Mouse (Mus musculus) heart, adult 2 months (tissue): ENCODE measurements around the gene Sypl2.

ENCODE experiments used
- CTCF ChIP-seq: fragments of 200-600 bp; IDR thresholded peaks from 2 replicates; pipeline ENCODE4 v1.8.1; 2022; ENCODE audit warnings: antibody characterized with exemption, mild to moderate bottlenecking, moderate library complexity
- EP300 ChIP-seq: fragments of 200-500 bp; IDR thresholded peaks from 2 replicates; pipeline ENCODE4 v1.6.1; 2011; ENCODE audit warnings: low read depth, low read length, control low read depth; ENCODE audit not compliant: insufficient read depth
- POLR2A ChIP-seq: fragments of 200-500 bp; IDR thresholded peaks from 2 replicates; pipeline ENCODE4 v1.6.1; 2011; ENCODE audit warnings: mild to moderate bottlenecking, low read depth, low read length, control low read depth; ENCODE audit not compliant: insufficient read depth

DNA sequence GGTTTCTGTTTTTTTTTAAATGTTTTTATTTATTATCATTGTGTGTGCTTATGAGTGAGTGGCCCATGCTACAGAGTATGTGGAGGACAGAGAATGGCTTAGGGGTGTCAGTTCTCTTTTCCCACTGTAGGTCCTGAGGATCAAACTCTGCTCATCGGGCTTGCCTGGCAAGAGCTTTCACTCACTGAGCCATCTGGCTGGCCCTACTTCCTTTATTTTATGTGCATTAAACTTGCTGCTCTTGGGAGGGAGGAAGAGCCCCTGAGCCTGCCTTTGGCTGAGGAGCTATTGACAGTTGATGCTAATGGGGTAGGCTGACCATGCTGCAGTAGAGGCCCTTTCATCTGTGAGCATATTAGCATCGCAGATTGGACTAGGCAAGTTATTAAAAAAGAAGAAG is 20.4 kb upstream of the Sypl2 start:
- TF ChIP-seq CTCF (no peak), POLR2A (no peak), EP300 (no peak)
